Mouse (Mus musculus): ENCODE data around the gene Dhrs9.
"Not testable (repeated sequence)": the region's sequence is repeated elsewhere in the genome, so short reads cannot be mapped to it uniquely, and the experiment has no call there.

The Dhrs9 gene

GRCm38 (mm10) chr2:69380281-69380680 lies at the start of gene Dhrs9:
TSS of gene Dhrs9 (plus strand) at chr2:69380445.
- in situ Hi-C loops (cut with MboI; ENCODE audit: low pct_unique_long_range_greater_than_20kb in 1 of 2, low sequenced_read_pairs in 2 of 2, unreplicated experiment in 1 of 2), result no loop called here

GRCm38 (mm10) chr2:69331523-69331922 lies 48.7 kb upstream of the Dhrs9 start:
- in situ Hi-C loops (cut with MboI; ENCODE audit: low pct_unique_long_range_greater_than_20kb in 1 of 2, low sequenced_read_pairs in 2 of 2, unreplicated experiment in 1 of 2), result not testable (repeated sequence)

DNA sequence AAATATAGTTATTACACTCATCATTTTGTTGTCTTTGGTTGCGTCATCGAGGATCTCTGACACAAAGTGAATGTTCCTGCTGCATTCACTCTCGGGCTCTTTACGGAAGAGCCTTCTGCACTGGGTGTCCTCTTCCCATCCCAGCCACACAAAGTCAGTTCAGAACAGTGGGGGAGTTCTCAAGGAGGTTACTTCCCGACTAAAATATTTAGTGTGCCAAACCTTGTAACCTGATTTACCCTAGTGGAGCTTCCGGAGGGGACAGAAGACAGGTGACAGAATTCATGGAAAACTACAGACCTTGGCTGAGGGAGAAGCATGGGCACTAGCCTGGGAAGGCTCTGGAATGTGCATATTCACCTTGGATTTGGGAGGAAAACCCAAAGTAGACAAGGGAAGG lies 38.7 kb upstream of the Dhrs9 start:
- in situ Hi-C loops (cut with MboI; ENCODE audit: low pct_unique_long_range_greater_than_20kb in 1 of 2, low sequenced_read_pairs in 2 of 2, unreplicated experiment in 1 of 2), result no loop called here

GRCm38 (mm10) chr2:69342496-69343221 lies 37.6 kb upstream of the Dhrs9 start, which contains the start of gene Abcb11:
TSS of gene Abcb11 (minus strand) at chr2:69342616.
- in situ Hi-C loops (cut with MboI; ENCODE audit: low pct_unique_long_range_greater_than_20kb in 1 of 2, low sequenced_read_pairs in 2 of 2, unreplicated experiment in 1 of 2), result no loop called here

DNA sequence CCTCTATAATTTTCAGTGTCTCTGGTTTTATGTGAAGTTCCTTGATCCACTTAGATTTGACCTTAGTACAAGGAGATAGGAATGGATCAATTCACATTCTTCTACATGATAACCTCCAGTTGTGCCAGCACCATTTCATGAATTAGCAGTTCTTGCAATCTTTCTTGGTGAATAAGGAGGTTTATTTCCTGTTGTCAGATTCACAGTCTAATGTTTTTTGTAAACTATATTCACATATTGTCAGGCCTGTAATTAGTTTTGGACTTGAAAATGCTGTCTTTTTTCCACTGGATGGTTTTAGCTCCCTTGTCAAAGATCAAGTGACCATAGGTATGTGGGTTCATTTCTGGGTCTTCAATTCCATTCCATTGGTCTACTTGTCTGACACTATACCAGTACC lies 24.8 kb upstream of the Dhrs9 start:
- in situ Hi-C loops (cut with MboI; ENCODE audit: low pct_unique_long_range_greater_than_20kb in 1 of 2, low sequenced_read_pairs in 2 of 2, unreplicated experiment in 1 of 2), result not testable (repeated sequence)

- in situ Hi-C loops (cut with MboI; ENCODE audit: low pct_unique_long_range_greater_than_20kb in 1 of 2, low sequenced_read_pairs in 2 of 2, unreplicated experiment in 1 of 2), result no loop called here
Measured at GRCm38 (mm10) chr2:69364831-69365230, 15.4 kb upstream of the Dhrs9 start.

GRCm38 (mm10) chr2:69365275-69365674 lies 15.0 kb upstream of the Dhrs9 start:
- in situ Hi-C loops (cut with MboI; ENCODE audit: low pct_unique_long_range_greater_than_20kb in 1 of 2, low sequenced_read_pairs in 2 of 2, unreplicated experiment in 1 of 2), result no loop called here

DNA sequence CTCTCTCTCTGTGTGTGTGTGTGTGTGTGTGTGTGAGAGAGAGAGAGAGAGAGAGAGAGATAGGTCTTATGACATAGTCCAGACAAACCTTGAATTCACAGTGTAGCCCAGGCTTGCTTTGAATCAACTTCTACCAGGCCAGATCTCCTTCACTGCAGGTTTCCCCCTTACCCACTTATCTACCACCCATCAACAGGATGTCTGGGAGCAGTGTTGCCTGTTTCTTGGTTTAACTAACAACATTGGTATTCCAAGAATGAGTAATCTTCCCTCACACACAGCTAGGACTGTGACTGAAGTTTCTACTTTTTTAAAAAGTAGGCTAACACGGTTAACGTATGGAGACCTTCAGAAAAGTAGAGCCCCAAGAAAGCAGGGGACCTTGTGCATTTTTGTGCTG lies 3.5 kb upstream of the Dhrs9 start:
- in situ Hi-C loops (cut with MboI; ENCODE audit: low pct_unique_long_range_greater_than_20kb in 1 of 2, low sequenced_read_pairs in 2 of 2, unreplicated experiment in 1 of 2), result no loop called here

GRCm38 (mm10) chr2:69379801-69380200 lies 444 bp upstream of the Dhrs9 start:
- in situ Hi-C loops (cut with MboI; ENCODE audit: low pct_unique_long_range_greater_than_20kb in 1 of 2, low sequenced_read_pairs in 2 of 2, unreplicated experiment in 1 of 2), result no loop called here

GRCm38 (mm10) chr2:69381740-69382139 lies 1.5 kb downstream of the Dhrs9 start:
- in situ Hi-C loops (cut with MboI; ENCODE audit: low pct_unique_long_range_greater_than_20kb in 1 of 2, low sequenced_read_pairs in 2 of 2, unreplicated experiment in 1 of 2), result no loop called here

- in situ Hi-C loops (cut with MboI; ENCODE audit: low pct_unique_long_range_greater_than_20kb in 1 of 2, low sequenced_read_pairs in 2 of 2, unreplicated experiment in 1 of 2), result no loop called here
Measured at GRCm38 (mm10) chr2:69382838-69383237, 2.6 kb downstream of the Dhrs9 start.

DNA sequence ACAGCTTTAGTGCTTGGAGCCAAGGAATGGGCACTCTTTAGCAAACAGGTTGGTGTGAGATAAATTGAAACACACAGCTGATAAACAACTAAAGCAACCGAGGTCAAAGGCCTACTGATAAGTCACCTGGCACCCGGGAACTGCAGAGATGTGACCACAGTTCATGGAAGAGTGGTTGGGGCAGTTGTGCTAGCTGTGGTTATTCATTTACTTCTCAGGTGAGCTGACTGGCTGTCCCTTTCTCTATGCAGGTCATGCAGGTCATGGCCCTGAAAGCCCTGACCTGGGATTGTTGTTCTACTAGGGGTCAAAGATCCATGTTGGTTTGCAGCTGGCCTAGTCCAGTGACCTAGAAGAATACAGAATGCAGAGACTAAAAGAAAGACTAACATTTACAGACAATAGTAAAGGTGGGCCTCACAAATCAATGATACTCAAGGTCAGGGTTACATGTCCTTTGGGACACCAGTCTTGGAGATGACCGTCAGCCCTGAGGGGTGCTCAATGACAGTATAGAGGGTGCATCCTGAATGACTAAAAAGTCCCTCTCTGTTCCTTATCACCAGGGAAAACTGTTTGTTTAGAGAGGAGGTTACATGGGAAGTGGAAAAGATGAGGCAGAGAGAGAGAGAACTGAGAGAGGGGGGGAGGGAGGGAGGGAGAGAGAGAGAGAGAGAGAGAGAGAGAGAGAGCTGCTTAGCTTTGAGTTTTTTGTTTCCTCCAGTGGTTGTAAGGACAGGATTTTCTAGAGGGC lies 6.0 kb downstream of the Dhrs9 start:
- in situ Hi-C loops (cut with MboI; ENCODE audit: low pct_unique_long_range_greater_than_20kb in 1 of 2, low sequenced_read_pairs in 2 of 2, unreplicated experiment in 1 of 2), result no loop called here

DNA sequence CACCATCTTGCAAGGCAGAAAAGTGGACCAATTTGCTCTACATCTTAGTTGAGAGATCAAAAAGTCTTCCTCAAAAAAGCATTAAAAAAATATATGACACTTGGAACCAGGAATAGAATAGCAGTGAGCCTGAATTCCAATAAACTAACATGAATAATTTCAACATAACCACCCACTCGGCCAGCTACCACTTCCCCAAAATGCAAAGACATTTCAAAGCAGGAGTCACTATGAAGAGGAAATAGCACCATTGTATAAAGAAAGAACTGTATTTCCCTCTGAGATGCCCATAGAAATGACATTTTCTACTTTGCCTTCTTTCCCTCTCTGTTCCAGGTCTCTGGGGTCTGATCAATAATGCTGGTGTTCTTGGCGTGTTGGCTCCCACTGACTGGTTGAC lies 13.7 kb downstream of the Dhrs9 start:
- in situ Hi-C loops (cut with MboI; ENCODE audit: low pct_unique_long_range_greater_than_20kb in 1 of 2, low sequenced_read_pairs in 2 of 2, unreplicated experiment in 1 of 2), result no loop called here

DNA sequence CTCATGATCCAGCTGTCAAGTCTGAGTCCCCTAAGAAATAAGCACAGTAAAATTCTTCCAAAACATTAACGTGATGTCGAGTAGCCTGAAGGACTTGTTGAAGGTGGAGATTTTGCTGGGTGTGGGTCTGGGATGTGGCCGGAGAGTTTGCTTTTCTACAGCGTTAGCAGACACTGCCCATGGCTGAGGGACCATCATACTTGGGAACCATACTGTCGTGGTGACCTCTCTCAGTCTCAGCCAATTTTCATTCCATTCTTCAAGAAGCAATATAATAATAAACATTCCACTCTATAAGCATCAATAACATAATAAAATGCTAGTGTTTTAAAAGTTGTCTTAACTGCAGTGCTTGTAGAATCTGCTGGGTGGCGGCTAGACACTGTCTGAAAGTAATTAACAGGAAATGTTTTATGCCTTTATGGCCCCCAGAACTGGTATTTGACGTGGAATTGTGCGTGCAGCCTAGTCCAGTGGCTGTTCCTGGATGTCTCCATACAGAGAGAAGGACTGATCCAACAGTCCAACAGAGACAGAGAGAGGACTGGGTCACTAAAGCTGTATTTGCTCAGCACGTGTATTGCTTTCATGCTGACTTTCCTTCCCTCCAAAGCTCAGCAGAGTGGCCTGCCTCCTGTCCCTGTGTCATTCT lies 15.5 kb downstream of the Dhrs9 start:
- in situ Hi-C loops (cut with MboI; ENCODE audit: low pct_unique_long_range_greater_than_20kb in 1 of 2, low sequenced_read_pairs in 2 of 2, unreplicated experiment in 1 of 2), result no loop called here

GRCm38 (mm10) chr2:69396760-69397435 lies 16.7 kb downstream of the Dhrs9 start:
- in situ Hi-C loops (cut with MboI; ENCODE audit: low pct_unique_long_range_greater_than_20kb in 1 of 2, low sequenced_read_pairs in 2 of 2, unreplicated experiment in 1 of 2), result no loop called here

DNA sequence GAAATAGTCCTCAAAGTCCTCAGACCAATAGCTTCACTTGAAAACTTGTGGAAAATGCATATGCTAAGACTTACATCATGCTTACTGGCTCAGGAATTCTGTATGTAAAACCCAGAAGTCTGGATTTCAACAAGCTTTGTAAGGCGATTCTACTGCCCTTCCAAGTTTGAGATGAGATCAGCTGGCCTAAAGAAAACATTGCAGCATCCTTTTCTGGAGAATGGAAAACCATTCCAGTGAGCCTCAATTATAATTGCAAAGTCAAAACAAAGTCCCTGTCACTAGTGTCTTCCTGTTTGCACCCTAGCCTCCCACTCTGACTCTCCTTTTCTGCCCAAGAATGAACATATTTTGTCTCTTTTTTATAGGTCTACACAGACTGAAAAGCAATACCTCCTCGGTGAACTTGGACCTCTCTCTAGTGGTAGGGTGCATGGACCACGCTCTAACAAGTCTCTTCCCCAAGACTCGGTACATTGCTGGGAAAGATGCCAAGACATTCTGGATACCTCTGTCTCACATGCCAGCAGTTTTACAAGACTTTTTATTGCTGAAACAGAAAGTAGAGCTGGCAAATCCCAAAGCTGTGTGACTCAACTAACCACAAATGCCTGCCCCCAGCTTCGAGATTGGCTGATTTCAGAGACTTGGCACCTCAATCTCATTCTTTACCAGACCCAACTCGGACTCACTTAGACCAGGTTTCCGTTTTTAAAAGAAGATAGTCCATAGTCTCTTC lies 20.8 kb downstream of the Dhrs9 start:
- in situ Hi-C loops (cut with MboI; ENCODE audit: low pct_unique_long_range_greater_than_20kb in 1 of 2, low sequenced_read_pairs in 2 of 2, unreplicated experiment in 1 of 2), result no loop called here

GRCm38 (mm10) chr2:69401891-69402290 lies 21.6 kb downstream of the Dhrs9 start:
- in situ Hi-C loops (cut with MboI; ENCODE audit: low pct_unique_long_range_greater_than_20kb in 1 of 2, low sequenced_read_pairs in 2 of 2, unreplicated experiment in 1 of 2), result no loop called here

DNA sequence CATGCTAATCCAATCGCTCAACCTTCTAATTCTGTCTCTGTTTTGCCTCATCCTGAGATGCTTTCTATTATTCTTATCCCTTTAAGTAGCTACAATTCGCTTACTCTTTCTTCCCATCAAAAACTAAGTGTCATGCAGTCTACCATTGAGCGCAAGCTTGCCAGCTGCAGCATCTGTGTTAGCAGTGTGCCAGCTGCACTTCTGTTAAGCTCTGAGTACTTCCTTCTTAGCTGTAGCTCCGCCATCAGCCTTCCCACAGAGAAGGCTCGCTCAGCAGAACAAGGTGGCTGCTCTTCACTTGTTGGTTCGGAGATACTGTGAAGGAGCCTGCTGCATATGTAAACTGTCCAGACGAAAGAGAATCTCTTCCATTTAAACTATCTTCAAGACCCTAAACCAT lies 22.1 kb downstream of the Dhrs9 start:
- in situ Hi-C loops (cut with MboI; ENCODE audit: low pct_unique_long_range_greater_than_20kb in 1 of 2, low sequenced_read_pairs in 2 of 2, unreplicated experiment in 1 of 2), result no loop called here
